Mouse (Mus musculus) liver, postnatal 0 days (tissue): ENCODE results near the gene Ero1lb.
"Not testable (repeated sequence)": the region's sequence is repeated elsewhere in the genome, so short reads cannot be mapped to it uniquely, and the experiment has no call there.

Experiments used
- CTCF ChIP-seq: sonication (generic); IDR thresholded peaks from 2 replicates; pipeline ENCODE4 v1.5.1; 2016; ENCODE audit warnings: antibody characterized with exemption, low read depth
- EP300 ChIP-seq: IDR thresholded peaks from 2 replicates; pipeline ENCODE4 v1.6.1; 2016; ENCODE audit warnings: antibody characterized with exemption, low read depth, mild to moderate bottlenecking

GRCm38 (mm10) chr13:12610206-12610605 lies 44.5 kb downstream of the Ero1lb start:
- TF ChIP-seq CTCF, EP300: not testable (repeated sequence)
